Mouse (Mus musculus): ENCODE measurements around the gene Lce1k.
"Not testable (repeated sequence)": the region's sequence is repeated elsewhere in the genome, so short reads cannot be mapped to it uniquely, and the experiment has no call there.

The Lce1k gene

DNA sequence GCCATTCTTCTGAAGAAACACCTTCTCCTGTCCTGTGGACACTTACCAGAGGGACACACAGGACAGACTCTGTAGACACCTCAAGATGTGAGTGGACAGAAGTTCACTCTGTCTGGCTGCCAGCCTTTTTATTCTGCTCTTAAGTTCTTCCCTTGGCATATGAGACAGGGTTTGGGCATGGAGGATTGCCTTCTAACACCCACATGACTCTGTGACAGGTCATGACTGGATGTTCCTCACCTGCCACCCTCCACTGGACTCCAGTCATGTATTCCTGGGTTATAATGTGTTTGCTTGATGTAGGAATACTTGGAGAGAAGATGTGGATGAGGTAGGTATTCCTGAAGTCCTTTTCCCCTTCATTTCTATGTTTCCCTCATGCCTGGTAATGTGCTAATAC is at the start of gene Lce1k:
Gene Lce1k, minus strand, starts transcription at position 101 of the 400 bp plus-strand sequence.
- DNase-seq = no peak

DNA sequence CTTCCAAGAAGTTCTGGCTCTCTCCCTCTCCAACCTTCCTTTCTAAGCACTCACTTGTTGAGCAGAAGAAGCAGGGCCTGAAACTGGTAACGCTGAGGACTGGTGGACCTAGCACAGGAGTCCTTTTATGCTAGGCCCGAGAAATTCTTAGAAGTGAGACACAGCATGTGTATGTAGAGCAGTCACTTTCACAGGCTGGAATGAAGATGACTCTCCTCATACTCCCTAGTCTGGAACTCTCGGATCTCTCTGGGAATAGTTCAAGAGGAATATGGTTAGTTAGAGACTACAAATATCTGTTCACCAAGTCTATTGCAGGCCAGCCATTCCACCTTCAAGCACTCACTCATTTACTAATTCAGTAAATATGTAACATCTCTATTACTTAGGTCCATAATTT is 43.5 kb upstream of the Lce1k start, which contains the start of gene Lce1l:
Gene Lce1l, minus strand, starts transcription at position 101 of the 400 bp plus-strand sequence.
- no peak for DNase-seq

- no peak for DNase-seq
These were observed 19.4 kb upstream of the Lce1k start, which contains the start of gene Kprp for GRCm38 (mm10) chr3:92827108-92827507. Kprp (minus strand) TSS chr3:92827247.

DNA sequence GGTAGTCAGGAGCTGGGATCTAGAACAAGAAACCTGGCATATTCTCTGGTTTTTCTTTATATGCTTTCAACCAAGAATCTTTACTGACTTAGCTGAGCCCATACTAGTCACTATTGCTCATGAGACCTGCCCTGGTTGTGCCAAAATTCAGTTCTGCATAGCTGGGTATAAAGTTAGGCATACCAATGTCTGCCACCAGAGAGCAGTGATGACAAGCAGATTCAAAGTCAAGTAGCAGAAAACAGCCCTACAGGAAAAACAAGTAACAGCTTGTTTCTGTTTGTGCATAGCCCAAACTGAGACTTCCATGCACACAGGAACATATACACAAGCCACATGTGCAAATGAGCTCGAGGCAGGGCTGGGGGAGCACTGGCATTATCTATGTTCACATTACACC is 18.1 kb upstream of the Lce1k start:
- no peak for DNase-seq

DNA sequence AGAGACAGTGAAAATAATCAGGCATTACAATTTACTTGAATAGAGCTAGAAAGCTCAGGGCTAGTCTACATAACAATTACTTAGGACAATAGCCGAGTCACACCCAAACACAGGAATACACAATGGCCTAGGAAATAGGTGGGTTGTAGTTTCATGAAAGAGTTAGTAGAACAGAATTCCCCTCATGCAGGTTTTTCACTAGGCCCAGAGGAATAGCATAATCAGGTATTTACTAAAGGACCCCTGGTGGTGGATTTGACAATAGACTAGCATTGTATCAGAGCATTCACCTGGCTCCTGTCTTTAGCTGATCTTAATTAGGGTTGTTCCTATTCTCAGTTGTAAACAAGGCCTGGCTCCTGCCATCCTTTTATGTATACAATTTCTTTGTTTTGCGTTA is 8.3 kb upstream of the Lce1k start:
- DNase-seq = not testable (repeated sequence)

DNA sequence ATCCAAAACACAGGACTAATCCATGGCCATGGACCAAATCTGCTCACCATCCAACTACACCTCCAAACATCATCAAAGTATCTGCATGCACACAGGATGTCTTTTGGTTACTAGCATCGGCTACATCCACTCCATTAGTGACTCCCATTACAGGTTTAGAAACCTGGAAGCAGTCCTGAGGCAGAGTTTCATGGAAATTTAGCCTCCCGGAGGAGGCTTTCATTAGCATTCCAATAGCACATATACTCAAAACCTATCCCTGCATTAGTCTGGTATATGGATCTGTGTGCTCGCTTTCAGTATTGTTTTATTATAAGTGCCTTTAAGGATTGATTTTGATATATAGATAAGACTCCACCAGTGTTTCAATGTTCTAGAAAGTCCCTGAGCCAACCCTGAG is 7.9 kb upstream of the Lce1k start:
- DNase-seq = no peak

GRCm38 (mm10) chr3:92790414-92790813 is 17.3 kb downstream of the Lce1k start, which contains the start of gene Lce1j:
Lce1j (minus strand) TSS chr3:92790514.
- DNase-seq = no peak

DNA sequence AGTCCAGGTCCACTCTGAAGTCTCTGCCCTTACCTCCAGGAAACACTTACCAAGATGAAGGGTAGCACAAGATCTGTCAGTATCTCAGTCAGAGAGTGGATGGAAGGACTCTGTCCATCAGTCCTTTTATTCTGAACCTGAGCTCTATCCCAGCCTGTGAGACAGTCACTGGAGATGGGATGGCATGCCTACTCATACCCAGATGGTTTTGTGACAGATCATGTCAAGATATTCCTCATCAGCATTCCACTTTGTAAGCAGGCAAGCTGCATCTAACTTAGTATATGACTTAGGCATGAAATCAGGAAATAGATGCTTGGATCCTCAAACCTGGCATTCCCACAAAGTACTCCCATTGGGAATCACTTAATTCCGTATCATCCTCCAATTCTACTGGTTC is 28.9 kb downstream of the Lce1k start, which contains the start of gene Lce1i:
Gene Lce1i, minus strand, starts transcription at position 101 of the 400 bp plus-strand sequence.
- DNase-seq = no peak

DNA sequence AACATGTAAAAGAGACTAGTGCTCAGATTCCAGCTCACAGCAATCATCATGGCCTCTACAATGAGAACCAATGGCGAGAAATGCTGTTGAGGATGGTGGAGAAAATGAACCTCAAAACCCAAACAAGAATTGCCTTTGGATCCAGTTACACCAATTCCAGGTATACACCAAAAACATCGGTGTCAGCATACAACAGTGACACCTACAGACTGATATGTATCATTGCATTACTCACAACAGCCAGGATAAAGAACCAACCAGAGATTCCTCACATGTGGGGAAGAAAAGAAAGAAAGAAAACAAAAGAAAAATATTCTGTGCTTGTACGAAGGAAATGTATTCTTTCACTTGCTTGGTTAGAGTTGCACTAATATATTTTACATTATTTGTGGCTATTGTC is 36.1 kb downstream of the Lce1k start:
- no peak for DNase-seq

- no peak for DNase-seq
These were observed 42.7 kb downstream of the Lce1k start, which contains the start of gene Lce1h for GRCm38 (mm10) chr3:92764965-92765364. Lce1h (minus strand) TSS chr3:92765065.
